Mouse (Mus musculus) brown adipose tissue, adult 24 weeks (tissue): Measurements from ENCODE around the gene Atxn7. TPM values are rescaled to one million over a fixed set of nuclear protein-coding genes. Genes with fewer than 3 reads are reported as not detected.

ENCODE experiments used
- H3K27ac ChIP-seq: fragments of 200-500 bp; replicated peaks from 2 replicates; pipeline ENCODE4 v1.5.1; 2012; ENCODE audit warnings: low read depth, mild to moderate bottlenecking, low read length
- H3K4me1 ChIP-seq: fragments of 200-500 bp; 2 replicates; pipeline ENCODE4 v1.6.1; 2012; ENCODE audit warnings: low read length, mixed read lengths; ENCODE audit not compliant: control insufficient read depth, insufficient read depth, insufficient read length
- H3K4me3 ChIP-seq: fragments of 200-500 bp; 2 replicates; pipeline ENCODE4 v1.5.1; 2012; ENCODE audit warnings: low read depth, mild to moderate bottlenecking, low read length, moderate library complexity; ENCODE audit not compliant: insufficient read depth
- polyA plus RNA-seq: library from polyadenylated mRNA; stranded (reverse); fragments of >200 nt; gene quantifications from 2 replicates; pipeline ENCODE4 v1.2.4, GENCODE M21; 2012; ENCODE audit not compliant: missing spikeins, insufficient read depth, insufficient read length

Atxn7 gene
- polyA plus RNA-seq, 1 experiment: 10.3 TPM

- Histone ChIP-seq H3K4me3 (no peak overlapping the region), H3K4me1 (peaks cover 2% of the 10 kb centered on the region; the same call in 1 of the 2 replicates)
Observed at GRCm38 (mm10) chr14:13963527-13963926, 2.3 kb downstream of the Atxn7 start.

GRCm38 (mm10) chr14:13967607-13968006, 6.4 kb downstream of the Atxn7 start:
- Histone ChIP-seq H3K4me3 (no peak overlapping the region), H3K27ac (no peak overlapping the region), H3K4me1 (no peaks in the 10 kb centered on the region)

More at GRCm38 (mm10) chr14:13963527-13963926, 2.3 kb downstream of the Atxn7 start:
- H3K27ac ChIP-seq: no peak overlapping the region

- Histone ChIP-seq H3K4me3 (no peak overlapping the region), H3K27ac (no peak overlapping the region), H3K4me1 (no peaks in the 10 kb centered on the region)
Observed at GRCm38 (mm10) chr14:13968476-13968875, 7.2 kb downstream of the Atxn7 start.

GRCm38 (mm10) chr14:13970513-13970912, 9.3 kb downstream of the Atxn7 start:
- Histone ChIP-seq H3K27ac (no peak overlapping the region), H3K4me1 (no peaks in the 10 kb centered on the region), H3K4me3 (no peak overlapping the region)

- no peaks in the 10 kb centered on the region for H3K4me1 ChIP-seq
- no peak overlapping the region for H3K27ac ChIP-seq
- H3K4me3 ChIP-seq: no peak overlapping the region
Observed at GRCm38 (mm10) chr14:13971644-13972234, 10.5 kb downstream of the Atxn7 start.

- H3K27ac ChIP-seq: no peak overlapping the region
- H3K4me1 ChIP-seq: no peaks in the 10 kb centered on the region
- H3K4me3 ChIP-seq: no peak overlapping the region
Observed at GRCm38 (mm10) chr14:13977498-13977897, 16.3 kb downstream of the Atxn7 start.

- Histone ChIP-seq H3K27ac (no peak overlapping the region), H3K4me1 (no peaks in the 10 kb centered on the region), H3K4me3 (no peak overlapping the region)
Observed at GRCm38 (mm10) chr14:13981286-13981685, 20.0 kb downstream of the Atxn7 start.

- Histone ChIP-seq H3K4me3 (no peak overlapping the region), H3K27ac (no peak overlapping the region), H3K4me1 (no peaks in the 10 kb centered on the region)
Observed at GRCm38 (mm10) chr14:13982174-13982573, 20.9 kb downstream of the Atxn7 start.

- H3K4me1 ChIP-seq: no peaks in the 10 kb centered on the region
- H3K4me3 ChIP-seq: no peak overlapping the region
- no peak overlapping the region for H3K27ac ChIP-seq
Observed at GRCm38 (mm10) chr14:13988397-13988796, 27.2 kb downstream of the Atxn7 start.

GRCm38 (mm10) chr14:13990741-13991140, 29.5 kb downstream of the Atxn7 start:
- Histone ChIP-seq H3K4me1 (no peaks in the 10 kb centered on the region; the same call in 1 of the 2 replicates), H3K27ac (no peak overlapping the region), H3K4me3 (no peak overlapping the region)

- Histone ChIP-seq H3K27ac (no peak overlapping the region), H3K4me3 (no peak overlapping the region), H3K4me1 (no peaks in the 10 kb centered on the region; the same call in 1 of the 2 replicates)
Observed at GRCm38 (mm10) chr14:13995206-13996097, 34.2 kb downstream of the Atxn7 start.

GRCm38 (mm10) chr14:14002771-14003170, 41.5 kb downstream of the Atxn7 start:
- Histone ChIP-seq H3K27ac (no peak overlapping the region), H3K4me3 (no peak overlapping the region), H3K4me1 (no peaks in the 10 kb centered on the region)

GRCm38 (mm10) chr14:14009712-14010111, 48.5 kb downstream of the Atxn7 start:
- Histone ChIP-seq H3K4me3 (no peak overlapping the region), H3K27ac (no peak overlapping the region), H3K4me1 (peaks cover 3% of the 10 kb centered on the region; the same call in 1 of the 2 replicates)

GRCm38 (mm10) chr14:14012383-14013251, 51.4 kb downstream of the Atxn7 start:
- peak overlapping the region; percentile 87 for H3K4me3 ChIP-seq
- H3K4me1 ChIP-seq: peaks cover 3% of the 10 kb centered on the region; the same call in 1 of the 2 replicates
- peak overlapping the region; percentile 77 for H3K27ac ChIP-seq

- Histone ChIP-seq H3K4me1 (peaks cover 3% of the 10 kb centered on the region; the same call in 1 of the 2 replicates), H3K27ac (peak overlapping the region; percentile 75), H3K4me3 (peak overlapping the region; percentile 87)
Observed at GRCm38 (mm10) chr14:14013252-14013711, 52.0 kb downstream of the Atxn7 start.
